Mouse (Mus musculus): ENCODE measurements at regions not wholly inside any gene's neighbourhood (a gene's known extent, or its start where the extent isn't known, plus 50 kb on each side); places are given as distances from the start of the nearest gene placed in this dataset.

DNA sequence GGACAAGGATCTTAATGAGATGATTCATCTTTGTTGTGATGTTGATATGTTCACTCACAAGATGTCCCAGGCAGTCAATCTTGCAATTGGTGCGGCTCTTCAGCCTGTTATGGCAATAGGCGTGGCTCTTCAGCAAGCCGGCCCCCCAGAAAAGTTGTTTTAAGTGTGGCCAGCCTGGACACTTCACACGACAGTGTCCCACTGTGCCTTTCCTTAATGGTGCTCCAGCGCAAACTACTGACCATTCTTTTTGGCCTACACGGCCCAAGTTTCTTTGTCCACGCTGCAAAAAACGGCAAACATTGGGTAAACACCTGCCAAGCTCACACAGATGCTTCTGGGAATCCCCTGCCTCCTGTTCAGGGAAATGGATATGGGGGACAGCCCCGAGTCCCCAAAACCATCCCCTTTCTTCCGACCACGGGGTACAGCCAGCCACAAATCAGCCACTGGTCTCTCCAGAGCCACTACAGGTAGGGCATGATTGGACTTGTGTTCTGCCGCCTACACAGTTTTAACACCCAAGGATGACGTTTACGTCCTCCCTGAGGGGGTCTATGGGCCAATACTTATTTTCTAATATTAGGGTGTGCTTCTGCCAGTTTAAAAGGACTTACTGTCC, 79.8 kb downstream of the Serpinb6e start:
- no peak for TF ChIP-seq CTCF (IDR thresholded peaks at IDR 0.05; ENCODE audit: low read depth, low read length)
- no peak for TF ChIP-seq POLR2A (IDR thresholded peaks at IDR 0.05; ENCODE audit: extremely low read depth, insufficient read depth, low read length)

Measured in liver, adult 2 months (tissue).